Mouse (Mus musculus): ENCODE results near the gene Kdm4a.

Gene Kdm4a

DNA sequence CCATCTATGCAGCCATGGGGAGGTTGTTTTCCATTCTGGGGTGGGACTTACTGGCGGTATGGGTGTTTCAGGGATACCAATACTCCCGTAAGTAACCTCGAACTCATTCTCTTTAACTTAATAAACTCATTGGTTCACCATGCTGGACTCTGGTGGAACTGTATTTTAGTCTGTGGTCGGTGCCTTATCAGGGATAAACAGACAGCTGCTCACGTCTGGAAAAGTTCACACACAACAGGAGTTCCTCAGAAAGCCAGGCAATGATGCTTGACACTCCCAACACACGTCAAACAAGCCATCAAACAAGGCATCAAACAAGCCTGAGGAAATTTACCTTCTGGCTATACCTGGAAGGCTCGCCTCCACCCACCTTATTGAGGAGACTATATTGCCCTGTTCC, 64.7 kb downstream of the Kdm4a start:
- no peak for DNase-seq (ENCODE audit: low spot score)

DNA sequence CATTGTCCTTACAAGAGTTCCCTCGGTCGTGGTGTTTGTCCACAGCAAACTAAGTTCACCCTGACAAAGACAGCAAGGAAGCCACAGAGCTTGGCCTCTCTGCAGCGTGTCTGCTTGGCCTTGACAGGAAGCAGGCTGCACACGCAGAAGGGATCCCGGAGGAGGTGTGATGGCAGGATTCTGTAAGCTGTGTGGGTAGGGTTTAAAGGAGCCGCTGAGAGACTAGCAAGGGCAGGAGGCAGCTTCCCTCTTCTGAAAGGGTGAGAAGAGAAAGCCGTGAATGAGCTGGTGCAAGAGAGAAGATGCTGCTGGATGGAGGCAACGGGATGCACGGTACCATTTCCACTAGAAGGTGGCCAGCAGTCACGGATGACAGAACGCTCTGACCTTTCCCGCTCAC, 67.2 kb downstream of the Kdm4a start:
- no peak for DNase-seq (ENCODE audit: low spot score)

DNA sequence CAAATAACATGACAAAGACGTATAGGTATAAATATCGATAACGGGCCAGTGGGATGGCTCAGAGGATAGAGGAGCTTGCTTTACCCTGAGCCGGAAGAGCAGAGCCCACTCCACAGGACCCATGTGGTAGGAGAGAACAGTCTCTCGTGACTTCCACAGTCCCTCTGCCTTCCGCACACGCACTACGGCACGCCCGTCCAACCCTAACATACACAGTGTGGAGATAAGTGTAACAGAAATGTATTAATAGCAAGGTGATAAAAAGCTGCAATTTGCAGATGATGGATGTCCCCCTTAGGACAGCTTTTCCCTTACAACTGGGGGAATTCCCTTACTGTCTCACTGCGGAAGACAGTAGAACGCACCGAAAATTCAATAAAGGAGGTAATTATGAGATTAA, 70.2 kb downstream of the Kdm4a start:
- DNase-seq (ENCODE audit: low spot score) = no peak

DNA sequence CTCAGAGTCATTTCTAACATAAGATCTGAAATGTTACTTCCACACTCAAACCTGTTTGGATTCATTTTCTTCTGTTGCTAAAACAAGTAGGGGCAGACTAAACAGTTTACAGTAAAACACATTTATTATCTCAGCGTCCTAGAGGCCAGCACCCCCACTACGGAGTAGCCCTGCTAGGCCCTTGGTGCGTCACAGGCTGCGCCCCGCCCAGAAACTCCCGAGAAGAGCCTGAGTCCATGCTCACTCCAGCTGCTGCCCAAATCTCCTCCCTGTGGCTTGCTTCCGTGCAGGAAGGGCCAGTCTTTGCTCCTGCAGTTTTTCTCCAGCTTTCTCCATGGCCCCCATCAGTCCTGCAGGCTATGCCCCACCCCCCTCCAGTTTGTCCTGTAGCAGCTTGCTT, 71.1 kb downstream of the Kdm4a start:
- no peak for DNase-seq (ENCODE audit: low spot score)

DNA sequence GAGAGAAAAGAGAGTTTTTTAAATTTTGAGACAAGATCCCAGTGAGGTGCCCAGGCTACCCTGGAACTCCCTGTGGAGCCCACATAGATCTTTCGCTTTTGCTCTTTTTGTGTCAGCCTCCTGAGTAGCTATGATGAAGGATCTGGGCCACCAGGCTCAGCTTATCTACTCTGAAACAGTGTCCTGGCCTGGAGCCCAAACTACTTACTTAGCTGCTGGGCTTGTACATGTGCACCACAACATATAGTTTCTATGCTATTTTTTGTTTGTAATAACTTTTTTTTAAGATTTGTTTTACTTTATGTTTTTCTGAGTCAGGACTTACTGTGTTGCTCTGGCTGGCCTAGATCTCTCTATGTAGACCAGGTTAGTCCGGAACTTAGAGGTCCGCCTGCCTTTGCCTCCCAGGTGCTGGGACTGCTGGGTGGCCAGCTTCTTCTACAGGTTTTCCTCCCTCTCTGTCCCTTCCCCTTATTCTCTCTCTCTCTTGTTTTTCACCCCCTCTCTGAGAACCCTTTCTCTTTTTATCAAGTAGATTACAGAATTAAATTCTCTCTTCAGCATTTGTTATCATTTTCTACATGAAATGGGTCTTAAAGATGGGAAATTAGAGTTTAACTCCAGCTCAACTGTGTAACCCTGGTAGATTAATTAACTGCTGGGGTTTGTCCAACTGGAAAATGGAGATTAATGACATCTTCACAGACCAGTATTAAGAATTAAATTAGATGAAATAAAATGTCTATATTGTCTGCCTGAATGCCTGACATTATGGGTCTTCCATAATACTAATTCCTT, 74.4 kb downstream of the Kdm4a start:
- DNase-seq (ENCODE audit: low spot score) = no peak

DNA sequence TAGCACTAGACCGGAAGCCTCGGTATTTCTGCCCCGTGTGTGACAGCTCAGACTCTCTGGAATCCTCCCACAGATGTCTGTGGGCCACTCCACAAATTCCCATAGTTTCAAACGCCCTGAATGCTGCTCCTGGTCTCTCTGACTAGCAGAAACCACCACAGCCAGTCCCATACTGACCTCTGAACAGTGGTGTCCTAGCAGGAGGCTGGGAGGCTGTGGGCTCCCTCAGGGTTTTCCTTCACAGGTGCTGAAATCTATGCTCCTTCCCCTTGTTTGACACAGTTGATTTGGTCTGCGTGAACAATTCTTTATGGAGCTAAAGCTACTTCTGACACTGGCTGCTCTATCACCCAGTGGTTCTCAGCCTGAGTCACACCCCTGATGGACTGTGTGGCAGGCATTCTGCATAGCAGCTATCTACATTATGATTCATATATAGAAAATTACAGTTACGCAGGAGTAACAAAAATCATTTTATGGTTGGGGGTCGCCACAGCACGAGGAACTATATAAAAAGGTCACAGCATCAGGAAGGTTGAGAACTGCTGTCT, 76.5 kb downstream of the Kdm4a start:
- DNase-seq (ENCODE audit: low spot score) = no peak

DNA sequence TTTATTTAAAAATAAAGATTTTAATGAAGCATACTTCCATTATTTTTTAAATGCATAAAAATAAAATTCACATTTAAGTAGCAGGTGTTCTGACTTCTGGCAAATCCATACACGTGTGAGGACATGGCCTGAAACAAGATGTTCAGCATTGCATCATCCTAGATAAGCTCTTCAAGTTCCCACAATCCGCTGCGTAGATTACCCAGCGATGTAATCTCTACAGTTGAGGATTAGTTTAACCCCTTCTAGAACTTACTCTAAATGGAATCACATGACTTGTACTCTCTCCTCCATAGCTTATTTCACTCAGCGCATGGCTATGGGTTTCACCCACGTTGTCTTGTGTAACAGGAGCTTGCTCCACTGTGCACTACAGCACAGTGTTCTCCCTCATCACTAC, 78.3 kb downstream of the Kdm4a start:
- DNase-seq (ENCODE audit: low spot score) = no peak

DNA sequence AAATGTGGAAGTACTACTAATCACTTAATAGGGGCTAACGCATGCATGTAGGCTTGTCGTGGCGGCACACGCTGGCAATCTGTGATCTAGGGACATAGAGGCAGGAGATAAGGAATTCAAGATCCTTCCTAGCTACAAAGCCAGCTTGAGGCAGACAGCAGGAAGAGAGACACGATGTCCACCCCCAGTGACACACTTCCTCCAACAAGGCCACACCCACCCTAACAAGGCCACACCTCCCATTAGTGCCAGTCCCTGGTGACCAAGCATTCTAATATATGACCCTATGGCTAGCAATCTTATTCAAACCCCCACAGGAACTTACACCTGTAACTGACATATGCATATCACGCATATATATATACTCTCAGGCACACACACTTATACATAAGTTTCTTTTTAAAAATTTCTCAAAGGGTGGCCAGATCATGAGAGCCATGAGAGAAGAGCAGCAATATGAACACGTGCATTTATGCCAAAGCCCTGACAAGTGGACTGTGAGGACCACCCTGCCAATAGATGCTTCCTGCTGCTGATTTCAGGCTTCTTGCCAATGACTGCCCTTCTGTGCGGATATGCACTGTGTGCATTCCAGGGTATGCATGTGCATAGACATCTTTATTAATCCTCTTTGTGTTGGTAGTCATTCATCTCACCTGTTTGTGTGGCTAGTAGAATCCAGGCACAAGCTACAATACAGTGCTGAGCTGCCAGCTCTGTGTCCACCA, 80.0 kb downstream of the Kdm4a start:
- no peak for DNase-seq (ENCODE audit: low spot score)

DNA sequence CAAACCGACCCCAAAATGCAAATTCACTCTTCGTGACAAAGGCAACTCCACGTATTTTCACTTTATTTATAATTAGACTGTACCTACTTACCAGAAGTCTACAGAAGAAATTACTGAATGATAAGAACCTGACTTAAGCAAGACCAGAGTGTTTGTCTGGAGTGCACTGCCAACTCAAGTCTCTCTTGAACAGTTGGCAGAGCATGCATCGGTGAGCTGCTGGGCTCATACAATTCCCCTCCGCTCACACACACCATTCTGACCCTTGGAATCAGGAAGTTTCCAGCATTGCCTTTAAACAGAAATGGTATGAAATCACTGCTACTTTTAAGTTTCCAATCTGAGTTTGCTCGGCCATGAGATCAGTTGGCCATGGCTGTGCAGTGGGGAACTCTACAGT, 81.3 kb downstream of the Kdm4a start:
- DNase-seq (ENCODE audit: low spot score) = no peak

DNA sequence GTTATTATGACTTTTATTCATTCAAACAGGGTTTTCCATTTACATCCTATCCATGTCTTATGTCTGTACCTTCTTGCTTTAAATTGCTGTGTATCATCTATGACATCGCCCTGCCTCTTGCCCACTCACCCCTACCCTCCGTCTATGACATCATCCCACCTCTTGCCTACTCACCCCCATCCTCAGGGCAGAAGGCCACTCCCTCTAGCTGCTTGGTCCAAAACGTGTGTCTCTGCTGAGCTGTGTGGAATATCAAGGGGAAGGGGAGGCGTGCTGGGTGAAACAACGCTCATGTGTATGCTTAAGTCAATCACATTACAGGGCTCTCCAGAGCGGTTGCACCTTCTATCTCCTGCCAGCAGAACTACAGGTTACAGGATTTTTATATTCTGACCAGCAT, 83.8 kb downstream of the Kdm4a start:
- no peak for DNase-seq (ENCODE audit: low spot score)

DNA sequence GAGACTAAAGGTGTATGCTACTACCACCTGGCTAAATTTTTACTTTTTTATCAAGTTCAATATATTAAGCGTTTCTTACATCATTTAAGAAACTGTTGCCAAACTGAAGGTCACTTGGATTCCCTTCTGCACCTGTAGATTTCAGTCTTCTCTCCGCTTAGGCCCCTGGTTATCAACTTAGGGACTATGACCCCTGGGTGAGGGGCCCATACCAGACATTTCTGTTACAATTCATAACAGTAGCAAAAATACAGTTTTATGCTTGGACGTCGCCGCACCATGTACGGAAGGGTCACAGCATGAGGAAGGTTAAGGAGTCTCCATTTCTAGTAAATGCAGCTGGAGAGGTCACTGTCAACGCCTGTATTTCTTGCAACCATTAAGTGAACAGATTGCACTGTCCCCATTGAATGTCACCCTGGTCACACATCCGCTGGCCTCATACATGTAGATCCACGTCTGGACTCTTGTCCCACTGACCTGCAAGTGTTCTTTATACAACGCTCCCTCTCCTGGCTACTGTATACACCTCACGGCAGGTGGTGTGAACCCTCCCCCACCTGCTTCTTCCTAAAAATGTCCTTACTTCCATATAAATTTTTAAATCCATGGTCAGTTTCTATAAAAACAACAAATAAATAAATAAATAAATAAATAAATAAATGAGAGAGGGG, 86.9 kb downstream of the Kdm4a start:
- no peak for DNase-seq (ENCODE audit: low spot score)

DNA sequence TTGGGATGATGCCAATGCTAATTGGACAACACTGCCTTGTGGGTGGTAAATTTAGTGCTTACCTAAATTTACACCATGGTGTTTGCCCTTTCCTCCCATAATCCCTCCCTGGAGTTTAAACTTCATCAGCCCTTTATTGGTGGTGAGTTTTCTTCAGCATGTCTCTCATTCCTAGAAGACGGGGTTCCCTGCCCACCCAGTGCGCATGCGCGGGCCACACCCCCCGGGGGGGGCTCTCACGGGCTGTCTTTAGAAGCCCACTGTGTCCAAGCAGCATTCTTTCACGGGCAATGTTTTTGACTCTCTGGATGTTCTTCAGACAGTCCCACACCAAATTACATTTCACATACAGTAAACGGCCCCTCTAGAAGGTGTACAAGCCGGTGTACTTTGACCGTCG, 89.4 kb downstream of the Kdm4a start:
- DNase-seq (ENCODE audit: low spot score) = no peak

DNA sequence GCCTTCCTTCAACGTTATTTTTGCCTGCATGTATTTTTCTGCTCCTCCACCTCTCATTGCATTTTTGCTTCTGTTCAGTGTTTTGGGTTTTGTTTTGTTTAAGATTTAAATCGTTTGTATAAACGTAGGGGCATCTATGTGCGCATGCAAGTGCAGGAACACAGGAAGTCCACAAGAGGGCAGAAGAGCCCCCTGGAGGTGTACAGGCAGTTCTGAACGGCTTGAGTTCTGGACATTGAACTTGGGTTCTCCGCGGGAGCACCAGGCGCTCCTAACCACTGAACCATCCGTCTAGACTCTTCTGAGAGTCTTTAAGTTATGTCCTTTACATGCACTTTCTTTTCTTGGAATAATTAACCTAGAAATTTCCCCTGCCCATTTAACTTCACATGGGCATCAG, 89.9 kb downstream of the Kdm4a start:
- DNase-seq (ENCODE audit: low spot score) = peak; percentile 16

DNA sequence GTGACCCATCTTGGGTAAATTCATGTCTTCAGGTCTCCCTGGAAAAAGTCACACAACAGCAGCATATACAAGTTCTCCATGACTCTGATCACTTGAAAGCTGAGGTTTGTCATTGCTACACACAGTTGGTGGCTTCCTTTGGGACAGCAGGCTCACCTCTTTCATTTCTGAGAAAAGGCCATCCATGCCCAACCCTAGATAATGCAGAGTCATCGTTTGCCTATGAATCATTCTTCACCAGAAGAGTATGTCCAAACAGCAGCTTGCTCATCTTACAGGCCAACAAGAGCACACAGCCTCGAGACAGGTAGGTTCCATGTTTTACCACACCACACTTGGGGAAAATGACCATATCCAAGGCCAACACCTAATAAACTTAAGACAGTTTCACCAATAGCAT, 91.1 kb downstream of the Kdm4a start:
- DNase-seq (ENCODE audit: low spot score) = no peak
